Mouse (Mus musculus): ENCODE measurements around the gene Srrm3.

The Srrm3 gene

DNA sequence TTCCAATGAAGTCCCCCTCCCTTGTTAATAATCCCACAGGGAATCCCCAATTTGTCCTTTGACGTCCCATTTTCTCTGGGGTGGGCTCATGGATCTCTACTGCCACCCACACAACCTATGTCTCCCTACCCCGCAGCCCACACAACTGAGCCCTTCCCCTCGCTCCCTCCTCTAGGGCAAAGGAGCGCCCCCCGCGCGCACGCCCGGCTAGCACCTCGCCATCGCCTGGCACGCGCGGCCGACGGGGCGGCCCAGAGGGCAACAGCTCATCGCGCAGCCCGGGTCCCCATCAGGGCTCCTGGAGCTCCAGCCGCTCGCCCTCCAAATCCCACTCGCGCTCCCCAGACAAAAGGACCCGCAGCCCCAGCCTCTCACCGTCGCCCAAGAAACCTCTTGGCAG lies 62.0 kb downstream of the Srrm3 start:
- in situ Hi-C loops (cut with MboI; ENCODE audit: low sequenced_read_pairs), result no loop called here

DNA sequence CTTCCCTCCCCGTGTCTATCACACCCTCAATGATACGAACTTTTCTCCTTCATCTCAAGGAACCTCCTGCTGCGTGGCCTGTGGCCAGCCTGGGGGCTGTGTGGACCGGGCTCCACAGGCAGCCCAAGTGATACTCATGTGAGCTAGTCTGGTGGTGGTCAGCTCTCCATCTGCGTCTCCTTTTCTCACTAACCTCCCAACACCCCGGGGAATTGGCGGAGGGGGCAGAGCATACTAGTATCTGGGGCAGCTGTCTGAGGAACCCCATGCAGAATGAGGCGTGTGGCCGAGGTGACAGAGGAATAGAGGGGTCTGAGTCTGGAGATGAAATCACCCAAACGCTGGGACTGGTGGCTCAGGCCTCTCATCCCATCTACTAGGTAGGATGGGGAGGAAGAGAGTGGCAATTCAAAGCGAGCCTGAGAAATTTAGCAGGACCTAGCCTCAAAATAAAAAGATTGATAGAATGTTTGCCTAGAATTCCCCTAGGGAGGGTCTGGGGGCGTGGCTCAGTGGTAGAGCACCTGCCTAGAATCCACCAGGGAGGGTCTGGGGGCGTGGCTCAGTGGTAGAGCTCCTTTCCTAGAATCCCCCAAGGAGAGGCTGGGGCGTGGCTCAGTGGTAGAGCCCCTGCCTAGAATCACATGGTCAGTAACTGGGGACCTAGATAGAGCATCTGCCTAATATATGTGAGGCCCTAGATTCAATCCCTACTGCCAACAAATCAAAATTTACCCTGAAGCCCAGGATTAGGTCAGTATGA lies 63.2 kb downstream of the Srrm3 start:
- in situ Hi-C loops (cut with MboI; ENCODE audit: low sequenced_read_pairs), result no loop called here

DNA sequence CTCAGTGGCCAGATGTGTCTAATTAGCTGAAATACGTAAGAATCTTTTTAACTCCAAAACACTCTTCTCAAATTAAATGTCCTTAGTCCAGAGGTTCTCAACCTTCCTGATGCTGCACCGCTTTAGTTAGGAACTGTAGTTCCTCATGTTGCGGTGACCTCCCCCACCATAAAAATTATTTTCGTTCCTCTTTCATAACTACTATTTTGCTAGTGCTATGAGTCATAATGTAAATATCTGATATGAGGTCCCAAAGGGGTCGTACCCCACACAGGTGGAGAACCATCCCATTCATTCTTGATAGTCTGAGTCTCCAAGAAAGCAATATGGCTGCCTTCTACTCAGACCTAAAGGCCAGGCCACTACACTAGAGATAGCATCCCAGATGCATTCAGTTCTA lies 63.8 kb downstream of the Srrm3 start:
- in situ Hi-C loops (cut with MboI; ENCODE audit: low sequenced_read_pairs), result no loop called here

DNA sequence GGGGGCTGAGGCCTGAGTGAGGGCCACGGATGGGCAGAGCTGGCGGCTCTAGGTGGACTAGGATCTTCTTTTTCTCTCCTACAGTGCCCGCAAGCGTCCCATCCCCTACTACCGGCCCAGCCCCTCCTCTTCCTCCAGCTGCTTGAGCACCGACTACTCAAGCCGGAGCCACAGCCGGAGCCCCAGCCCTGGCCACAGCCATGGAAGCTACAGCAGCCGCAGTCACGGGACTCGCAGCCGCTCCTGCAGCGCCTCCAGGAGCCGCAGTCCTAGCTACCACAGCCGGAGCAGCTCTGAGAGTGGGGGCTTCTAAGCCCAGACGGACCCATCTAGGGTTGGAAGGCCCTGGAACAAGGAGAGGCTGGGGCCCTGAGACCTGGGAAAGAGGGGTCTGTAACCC lies 66.3 kb downstream of the Srrm3 start:
- in situ Hi-C loops (cut with MboI; ENCODE audit: low sequenced_read_pairs), result no loop called here

DNA sequence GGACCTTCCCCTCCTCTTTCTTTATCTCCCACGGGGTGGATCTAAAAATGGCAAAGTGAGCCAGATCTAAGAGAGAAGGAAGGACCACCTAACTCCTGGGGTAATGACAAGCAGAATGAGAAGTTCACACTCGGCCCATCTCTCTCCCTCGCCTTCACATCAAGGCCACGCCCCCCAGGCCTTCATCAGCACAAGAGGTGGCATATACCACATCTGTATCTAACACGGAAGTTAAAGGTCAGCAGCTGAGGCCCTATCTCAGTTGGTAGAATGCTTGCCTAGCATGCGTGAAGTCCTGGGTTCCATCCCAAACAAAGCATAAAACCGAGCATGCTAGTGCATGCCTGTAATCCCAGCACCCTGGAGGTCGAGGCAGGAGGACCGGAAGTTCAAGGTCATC lies 67.1 kb downstream of the Srrm3 start:
- in situ Hi-C loops (cut with MboI; ENCODE audit: low sequenced_read_pairs), result no loop called here

DNA sequence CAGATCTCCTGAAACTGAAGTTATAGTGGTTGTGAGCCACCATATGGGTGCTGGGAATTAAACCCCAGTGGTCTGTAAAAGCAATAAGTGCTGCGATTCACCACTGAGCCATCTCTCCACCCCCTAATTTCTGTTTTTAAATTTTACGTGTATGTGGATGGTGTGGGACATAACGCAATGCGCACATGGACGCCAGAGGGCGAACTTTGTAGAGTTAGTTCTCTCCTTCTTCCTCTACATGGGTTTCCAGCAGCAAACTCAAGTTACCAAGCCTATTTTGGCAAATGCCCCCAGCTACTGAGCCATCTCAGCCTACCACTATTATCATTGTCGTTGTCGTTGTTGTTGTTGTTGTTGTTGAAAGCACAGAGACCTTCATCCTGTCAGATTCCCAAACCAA lies 70.5 kb downstream of the Srrm3 start:
- in situ Hi-C loops (cut with MboI; ENCODE audit: low sequenced_read_pairs), result no loop called here

DNA sequence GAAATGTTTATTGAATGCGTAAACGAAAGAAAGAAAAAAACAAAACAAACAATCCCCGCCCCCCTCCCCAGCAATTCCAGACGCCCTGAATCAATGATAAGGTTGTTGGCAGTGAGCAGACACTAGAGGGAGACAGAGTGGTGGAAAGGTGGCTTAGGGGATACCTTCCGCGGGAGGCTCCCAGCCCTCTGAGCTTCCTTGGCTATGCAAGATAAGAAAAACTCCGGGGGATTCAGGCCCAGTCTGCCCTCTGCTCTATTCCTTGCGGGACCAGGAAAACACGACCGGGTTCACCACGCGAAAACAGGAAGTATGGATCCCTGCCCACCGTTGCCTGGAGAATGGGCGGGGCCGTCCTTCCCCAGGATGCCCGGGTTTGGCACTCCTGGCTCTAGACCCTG lies 71.1 kb downstream of the Srrm3 start:
- in situ Hi-C loops (cut with MboI; ENCODE audit: low sequenced_read_pairs), result no loop called here

DNA sequence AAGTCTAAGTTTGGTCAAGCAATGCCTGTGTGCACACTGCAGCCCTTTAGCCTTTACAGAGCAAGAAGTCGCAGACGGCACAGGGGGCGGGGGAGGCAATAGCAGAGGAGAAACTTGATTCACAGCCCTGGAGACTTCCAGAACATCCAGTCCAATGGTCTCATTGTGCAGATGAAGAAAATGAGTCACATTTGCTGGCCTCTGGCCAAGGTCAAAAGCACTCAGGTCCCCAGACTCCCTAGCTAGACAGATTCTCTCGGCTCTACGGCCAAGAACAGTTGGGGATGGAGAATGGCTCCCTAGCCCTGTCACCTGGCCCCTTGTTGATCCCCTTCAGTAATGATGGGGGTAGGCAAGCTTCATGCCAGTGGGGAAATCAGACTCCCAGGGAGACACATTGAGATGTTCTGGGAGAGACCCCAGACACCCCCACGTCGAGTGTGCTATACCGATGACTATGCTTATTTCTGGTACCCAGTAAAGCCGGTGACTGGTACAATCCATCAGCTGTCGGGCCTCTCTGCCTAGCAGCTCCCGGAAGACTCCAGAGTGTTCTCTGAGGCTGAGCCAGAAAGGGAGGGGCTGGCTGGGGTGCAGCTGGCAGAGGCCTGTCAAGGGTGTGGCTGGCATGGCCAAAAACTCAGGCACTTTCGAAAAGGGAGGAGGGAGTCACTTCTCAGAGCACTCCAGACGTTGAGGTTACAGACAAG lies 72.9 kb downstream of the Srrm3 start:
- in situ Hi-C loops (cut with MboI; ENCODE audit: low sequenced_read_pairs), result no loop called here

DNA sequence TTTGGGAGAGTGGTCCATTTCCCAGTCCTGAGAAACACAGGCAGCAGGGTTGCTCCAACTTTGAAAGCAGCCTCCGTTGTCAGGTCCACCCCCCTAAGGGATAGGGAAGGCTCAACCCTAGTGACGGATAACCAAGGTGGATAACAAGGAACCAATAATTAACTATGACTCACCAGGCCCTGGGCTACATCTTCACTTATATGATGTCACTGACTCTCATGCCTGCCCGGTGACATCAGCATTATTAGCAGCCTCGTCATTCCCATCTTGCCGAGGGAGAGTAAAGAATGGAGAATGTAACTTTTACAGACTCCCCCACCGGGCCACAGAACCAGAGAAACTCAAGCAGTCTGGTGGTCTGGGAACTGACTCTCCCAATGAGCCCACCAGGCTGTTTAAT lies 78.0 kb downstream of the Srrm3 start:
- in situ Hi-C loops (cut with MboI; ENCODE audit: low sequenced_read_pairs), result no loop called here

DNA sequence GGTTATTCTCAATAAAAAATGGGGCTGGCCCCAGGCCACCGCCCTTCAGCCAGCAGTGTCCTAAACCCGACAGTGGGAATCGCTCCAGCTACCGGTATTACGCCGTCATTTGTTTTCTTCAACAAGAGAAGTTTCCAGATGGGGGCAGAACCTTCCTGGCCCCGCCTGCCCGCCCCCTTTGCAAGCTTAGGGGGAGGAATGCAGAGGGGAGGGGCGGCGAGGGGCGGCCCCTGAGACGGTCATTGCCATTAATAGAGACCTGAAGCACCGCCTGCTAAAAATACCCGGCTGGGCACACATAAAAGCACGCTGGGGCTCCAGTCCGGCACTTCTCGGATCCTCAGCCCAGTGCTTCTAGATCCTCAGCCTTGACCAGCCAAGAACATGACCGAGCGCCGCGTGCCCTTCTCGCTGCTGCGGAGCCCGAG lies 81.0 kb downstream of the Srrm3 start, which contains the start of gene Hspb1:
TSS of gene Hspb1 (plus strand) at position 245 of the 428 bp plus-strand sequence.
- in situ Hi-C loops (cut with MboI; ENCODE audit: low sequenced_read_pairs), result no loop called here

DNA sequence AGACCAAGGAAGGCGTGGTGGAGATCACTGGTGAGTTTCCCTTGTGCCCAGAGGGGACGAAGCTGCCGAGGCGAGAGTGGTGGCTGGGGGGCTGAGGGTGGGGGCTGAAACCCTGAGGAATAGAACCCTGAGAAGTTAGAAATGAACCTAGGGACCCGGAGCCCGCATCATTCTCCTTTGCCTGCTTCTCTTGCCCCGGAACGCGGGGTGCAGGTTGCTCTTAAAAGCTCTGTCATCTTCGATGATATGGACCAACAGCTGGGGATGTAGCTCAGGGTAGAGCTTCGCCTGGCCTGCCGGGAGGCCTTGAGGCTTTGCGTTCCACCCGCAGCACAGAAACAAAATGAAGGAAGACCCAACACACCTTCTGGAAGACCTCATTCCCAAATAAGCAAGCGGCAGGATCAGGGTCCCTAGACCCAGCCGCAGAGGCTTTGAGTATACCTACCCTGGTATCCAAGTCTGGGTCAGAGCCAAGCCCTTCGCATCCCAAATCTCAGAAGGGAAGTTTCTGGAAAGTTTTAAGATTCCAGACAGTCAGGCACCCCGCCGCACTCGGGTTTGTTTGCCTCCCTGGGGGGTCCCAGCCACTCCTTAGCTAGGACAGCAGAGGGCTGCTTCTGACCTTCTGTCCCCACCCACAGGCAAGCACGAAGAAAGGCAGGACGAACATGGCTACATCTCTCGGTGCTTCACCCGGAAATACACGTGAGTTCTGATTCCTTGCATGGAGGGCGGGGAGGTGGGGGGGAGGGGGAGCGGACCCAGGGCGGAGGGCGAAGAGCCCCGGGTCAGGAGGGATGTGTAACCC lies 81.9 kb downstream of the Srrm3 start:
- in situ Hi-C loops (cut with MboI; ENCODE audit: low sequenced_read_pairs), result no loop called here

DNA sequence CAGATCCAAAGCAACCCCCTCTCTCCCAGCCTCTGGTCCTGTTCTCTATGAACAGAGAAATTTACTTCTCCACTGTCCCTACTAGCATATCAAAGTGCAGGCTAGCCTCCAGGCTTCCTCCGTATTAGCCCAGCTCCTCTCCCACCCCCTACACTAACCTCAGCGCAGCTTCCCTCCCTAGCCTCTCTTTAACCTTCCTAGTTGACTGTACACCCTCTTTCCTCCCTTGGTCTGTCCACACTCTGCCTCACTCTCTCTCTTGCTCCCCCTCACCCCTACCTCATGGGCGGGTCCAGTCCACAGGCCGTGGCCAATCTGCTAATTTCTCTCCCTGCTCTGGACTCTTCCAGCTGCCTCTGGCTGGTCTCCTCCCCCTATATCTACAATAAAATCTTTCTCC lies 83.6 kb downstream of the Srrm3 start:
- in situ Hi-C loops (cut with MboI; ENCODE audit: low sequenced_read_pairs), result no loop called here

DNA sequence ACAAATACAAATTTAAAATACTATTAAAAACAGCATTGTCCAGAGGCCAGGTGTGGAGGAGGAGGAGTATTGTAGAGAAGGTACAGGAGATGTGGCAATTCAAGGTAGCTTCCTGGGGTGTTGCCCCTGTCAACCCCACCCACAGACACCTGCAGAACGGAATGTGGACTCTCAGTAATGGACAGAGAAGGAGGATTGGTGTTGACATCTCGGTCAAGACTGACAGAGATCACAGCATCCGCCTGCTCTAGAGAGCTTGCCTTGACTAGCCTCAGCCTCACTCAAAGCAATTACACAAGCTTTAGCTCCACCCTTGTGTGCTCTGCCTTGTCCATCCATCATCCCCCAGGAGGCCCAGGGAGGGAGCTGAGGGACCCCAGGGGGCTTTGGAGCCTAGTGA lies 84.2 kb downstream of the Srrm3 start:
- in situ Hi-C loops (cut with MboI; ENCODE audit: low sequenced_read_pairs), result no loop called here

DNA sequence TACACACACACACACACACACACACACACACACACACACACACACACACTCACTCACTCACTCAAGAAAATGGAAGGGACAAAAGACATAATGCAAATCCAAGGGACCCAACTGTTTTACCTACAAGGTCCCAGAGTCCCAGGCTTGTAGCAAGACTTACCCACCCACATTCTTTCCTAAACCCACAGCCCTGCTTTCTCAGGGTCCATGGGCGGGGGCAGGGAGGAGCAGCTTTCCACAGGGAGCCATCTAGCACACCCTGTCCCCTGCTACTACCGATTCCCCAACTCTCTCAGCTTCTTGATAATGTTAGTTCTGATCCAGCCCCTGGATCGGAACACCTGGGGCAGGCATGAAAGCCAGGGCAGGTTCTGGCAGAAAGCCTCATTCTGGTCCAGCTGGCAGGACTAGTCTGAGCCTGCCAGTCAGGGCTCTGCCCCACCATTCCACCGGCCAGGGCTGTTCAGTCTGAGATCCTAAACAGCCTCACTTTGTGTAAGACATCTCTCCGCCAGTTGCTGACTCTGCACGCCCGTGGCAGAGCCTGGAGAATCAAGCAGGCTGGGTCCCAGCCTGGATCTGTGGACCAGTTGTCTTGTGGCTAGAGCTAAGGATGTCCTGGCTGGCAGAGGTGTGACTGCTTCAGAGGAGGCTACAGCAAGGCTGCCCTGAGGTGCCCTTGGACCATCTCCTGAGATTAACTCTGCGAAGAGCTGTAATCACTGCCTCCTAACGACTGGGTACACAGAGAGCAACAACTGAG lies 86.1 kb downstream of the Srrm3 start:
- in situ Hi-C loops (cut with MboI; ENCODE audit: low sequenced_read_pairs), result no loop called here

DNA sequence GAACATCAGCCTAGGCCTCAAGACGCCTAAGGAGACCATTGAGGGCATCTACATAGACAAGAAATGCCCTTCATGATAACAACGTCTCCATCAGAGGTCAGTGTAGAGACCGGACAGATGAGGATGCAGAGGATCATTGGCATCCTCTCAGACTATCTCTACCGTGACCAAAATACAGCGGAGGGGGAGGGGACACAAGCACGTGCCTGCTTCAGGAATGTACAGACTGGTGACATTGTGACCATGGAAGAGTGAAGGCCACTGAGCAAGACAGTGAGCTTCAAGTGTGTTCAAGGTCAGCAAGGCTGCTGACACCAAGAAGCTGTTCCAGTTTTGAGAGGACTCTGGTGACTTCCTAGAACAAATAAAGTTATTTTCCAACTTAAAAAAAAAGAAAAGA lies 88.3 kb downstream of the Srrm3 start:
- in situ Hi-C loops (cut with MboI; ENCODE audit: low sequenced_read_pairs), result no loop called here

DNA sequence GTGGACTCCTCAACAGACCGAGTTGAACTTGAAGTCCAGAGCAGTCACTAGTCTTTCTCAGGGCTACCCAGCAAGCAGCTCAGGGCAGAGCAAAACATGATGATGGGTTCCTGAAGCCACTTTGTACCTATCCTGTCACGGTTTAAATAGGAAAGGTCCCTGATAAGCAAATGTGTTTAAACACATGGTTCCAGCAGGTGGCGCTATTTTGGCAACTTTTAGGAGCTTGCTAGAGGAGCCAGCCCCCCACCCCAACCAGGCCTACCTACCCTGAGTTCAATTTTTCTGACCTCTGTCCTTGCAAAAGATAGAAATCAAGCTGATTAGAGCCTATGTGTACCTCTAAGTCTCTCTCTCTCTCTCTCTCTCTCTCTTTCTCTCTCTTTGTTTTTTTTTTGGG lies 91.3 kb downstream of the Srrm3 start:
- in situ Hi-C loops (cut with MboI; ENCODE audit: low sequenced_read_pairs), result no loop called here

DNA sequence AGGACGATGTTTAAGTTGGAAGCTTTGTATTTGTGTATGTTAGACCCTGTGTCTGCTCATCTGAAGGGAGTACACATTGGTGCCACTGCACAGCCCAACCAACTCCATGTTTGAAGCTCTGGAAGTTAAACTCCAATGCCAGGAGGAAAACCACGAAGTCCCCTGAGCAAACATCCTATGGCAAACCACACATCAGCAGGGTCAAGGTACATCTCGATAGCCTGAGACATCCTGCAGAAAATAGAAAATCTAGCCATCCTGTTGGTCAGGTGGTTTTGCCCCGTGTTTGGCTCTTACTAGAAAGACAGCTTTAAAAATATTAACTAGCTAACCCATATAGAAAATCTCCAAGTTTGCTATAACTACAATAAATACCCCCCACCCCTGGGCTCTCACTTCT lies 92.3 kb downstream of the Srrm3 start:
- in situ Hi-C loops (cut with MboI; ENCODE audit: low sequenced_read_pairs), result no loop called here

DNA sequence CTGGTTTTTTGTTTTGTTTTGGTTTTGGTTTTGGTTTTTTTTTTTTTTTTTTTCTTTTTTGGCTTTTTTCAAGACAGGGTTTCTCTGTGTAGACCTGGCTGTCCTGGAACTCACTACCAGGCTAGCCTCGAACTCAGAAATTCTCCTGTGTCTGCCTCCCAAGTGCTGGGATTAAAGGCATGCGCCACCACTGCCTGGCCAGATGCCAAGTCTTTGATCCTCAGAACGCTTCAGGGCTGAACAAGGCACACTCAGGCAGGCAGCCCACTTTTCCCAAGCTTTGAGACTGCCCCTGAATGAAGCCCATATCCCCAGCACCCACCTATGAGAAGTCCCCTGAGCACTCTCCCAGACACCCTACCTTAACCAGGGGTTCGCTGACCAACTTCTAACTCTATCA lies 93.1 kb downstream of the Srrm3 start:
- in situ Hi-C loops (cut with MboI; ENCODE audit: low sequenced_read_pairs), result no loop called here

DNA sequence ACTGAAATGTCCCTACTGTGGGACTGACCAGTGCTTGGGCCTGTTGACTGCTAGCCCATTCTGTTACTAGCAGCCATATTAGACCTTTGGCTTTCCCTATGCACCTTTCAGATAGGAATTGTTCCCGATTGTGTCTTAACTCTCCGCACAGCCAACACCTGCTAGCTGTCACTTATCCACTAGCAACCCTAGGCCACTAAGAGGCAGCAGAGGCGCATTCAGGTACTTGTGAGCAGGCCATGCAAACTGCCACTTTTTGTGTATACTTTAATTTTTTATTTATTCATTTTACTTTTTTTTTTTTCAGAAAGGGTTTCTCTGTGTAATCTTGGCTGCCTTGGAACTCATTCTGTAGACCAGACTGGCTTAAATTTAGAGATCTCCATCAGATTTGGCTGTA lies 94.0 kb downstream of the Srrm3 start:
- in situ Hi-C loops (cut with MboI; ENCODE audit: low sequenced_read_pairs), result no loop called here

DNA sequence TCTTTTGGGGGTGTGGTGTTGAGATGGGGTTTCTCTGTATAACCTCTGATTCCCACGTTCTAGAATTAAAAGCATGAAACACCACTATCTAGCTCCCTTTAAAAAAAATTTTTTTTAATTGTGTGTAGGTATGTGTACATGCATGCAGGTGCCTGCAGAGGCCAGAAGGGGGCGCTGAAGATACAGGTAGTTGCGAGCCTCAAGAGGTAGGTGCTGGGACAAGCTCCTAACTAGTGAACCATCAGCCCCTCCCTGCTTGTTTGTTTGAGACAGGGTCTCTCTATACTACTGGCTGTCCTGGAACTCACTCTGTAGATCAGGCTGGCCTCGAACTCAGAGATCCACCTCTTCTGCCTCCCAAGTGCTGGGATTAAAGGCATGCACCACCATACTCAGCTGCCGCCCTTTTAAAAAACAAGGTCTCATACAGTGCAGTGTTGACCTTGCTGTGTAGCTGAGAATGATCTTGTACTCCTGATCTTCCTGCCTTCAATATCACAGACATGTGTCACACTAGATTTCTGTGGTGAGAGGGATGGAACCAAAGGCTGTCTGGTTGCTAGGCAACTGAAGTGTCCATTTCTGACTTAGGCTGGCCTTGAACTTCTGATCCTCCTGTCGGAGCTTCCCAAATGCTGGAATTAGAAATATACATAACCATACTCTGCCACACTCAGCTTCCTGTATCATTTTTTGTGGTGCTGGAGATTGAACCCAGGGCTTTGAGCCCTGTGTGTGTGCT lies 94.8 kb downstream of the Srrm3 start:
- in situ Hi-C loops (cut with MboI; ENCODE audit: low sequenced_read_pairs), result no loop called here

All from CH12F3 (cell line).